Mouse (Mus musculus) layer of hippocampus, adult 9-10 months (tissue): Measurements from ENCODE around the gene Usp46.

Source experiments
- DNase-seq: peaks from one replicate; pipeline ENCODE4 v3.0.0; 2022; ENCODE audit warnings: low spot score

Gene Usp46

GRCm38 (mm10) chr5:73953066-73953614 is 115.1 kb downstream of the Usp46 start:
- DNase-seq, result no peak

- no peak for DNase-seq
Observed at GRCm38 (mm10) chr5:73951649-73952000, 116.6 kb downstream of the Usp46 start.

- no peak for DNase-seq
Observed at GRCm38 (mm10) chr5:73950809-73951648, 117.2 kb downstream of the Usp46 start.
